Mouse (Mus musculus) heart, adult 2 months (tissue): ENCODE data around the gene Lpcat3.

Source experiments
- CTCF ChIP-seq: fragments of 200-600 bp; IDR thresholded peaks from 2 replicates; pipeline ENCODE4 v1.8.1; 2022; ENCODE audit warnings: antibody characterized with exemption, mild to moderate bottlenecking, moderate library complexity
- POLR2A ChIP-seq: fragments of 200-500 bp; IDR thresholded peaks from 2 replicates; pipeline ENCODE4 v1.6.1; 2011; ENCODE audit warnings: mild to moderate bottlenecking, low read depth, low read length, control low read depth; ENCODE audit not compliant: insufficient read depth

DNA sequence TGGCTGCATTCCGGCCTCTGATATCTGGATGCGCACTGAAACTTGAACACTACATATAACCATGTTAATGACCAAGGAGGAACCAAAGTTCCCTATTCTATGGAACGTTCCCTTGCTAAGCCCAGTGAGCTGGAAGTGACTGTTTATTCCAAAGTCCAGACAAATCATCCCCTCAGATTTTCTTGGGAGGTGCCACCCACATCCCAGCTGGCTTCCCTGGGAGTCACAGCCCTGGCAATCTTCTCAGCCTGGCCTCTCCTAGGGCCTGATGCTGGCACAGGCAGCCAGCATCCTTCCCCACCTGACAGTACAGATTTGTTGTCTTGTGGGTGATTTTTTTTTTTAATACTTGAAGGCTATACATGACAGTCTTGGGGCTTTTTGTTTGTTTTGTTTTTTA lies 16.7 kb downstream of the Lpcat3 start:
- TF ChIP-seq CTCF (no peak), POLR2A (no peak)
